Mouse (Mus musculus) liver, postnatal 0 days (tissue): Measurements from ENCODE around the gene Fbxo48. TPM values are rescaled to one million over a fixed set of nuclear protein-coding genes. Genes with fewer than 3 reads are reported as not detected.

Experiments used
- ATAC-seq: fragments of 200-750 bp; cut with Nextera tagmentation; 2 replicates; pipeline ENCODE4 v1.8.0; 2017; ENCODE audit warnings: mild to moderate bottlenecking, moderate library complexity
- DNase-seq: peaks from one replicate; pipeline ENCODE4 v3.0.0-alpha.2; 2016
- H3K27ac ChIP-seq: fragments of 300-500 bp; sonication (generic); 2 replicates; pipeline ENCODE4 v1.5.1; 2014; ENCODE audit warnings: antibody characterized with exemption, moderate library complexity, mild to moderate bottlenecking, low read depth
- H3K27me3 ChIP-seq: fragments of 300-500 bp; sonication (generic); 2 replicates; pipeline ENCODE4 v1.6.1; 2014; ENCODE audit warnings: low read length, control low read depth, mixed read lengths; ENCODE audit not compliant: insufficient read depth
- H3K36me3 ChIP-seq: fragments of 300-500 bp; sonication (generic); replicated peaks from 2 replicates; pipeline ENCODE4 v1.6.1; 2014; ENCODE audit warnings: mild to moderate bottlenecking, control low read depth, low read length, moderate library complexity, mixed read lengths; ENCODE audit not compliant: insufficient read depth
- H3K4me1 ChIP-seq: fragments of 300-500 bp; sonication (generic); 2 replicates; pipeline ENCODE4 v1.6.1; 2014; ENCODE audit warnings: antibody characterized with exemption, mild to moderate bottlenecking, control low read depth; ENCODE audit not compliant: insufficient read depth
- H3K4me2 ChIP-seq: fragments of 300-500 bp; sonication (generic); 2 replicates; pipeline ENCODE4 v1.6.1; 2014; ENCODE audit warnings: low read depth, mild to moderate bottlenecking, low read length, moderate library complexity, mixed read lengths
- H3K4me3 ChIP-seq: fragments of 300-500 bp; sonication (generic); 2 replicates; pipeline ENCODE4 v1.5.1; 2014; ENCODE audit warnings: low read depth, low read length
- H3K9ac ChIP-seq: fragments of 300-500 bp; sonication (generic); replicated peaks from 2 replicates; pipeline ENCODE4 v1.6.1; 2014; ENCODE audit warnings: mild to moderate bottlenecking, moderate library complexity
- H3K9me3 ChIP-seq: fragments of 300-500 bp; sonication (generic); 2 replicates; pipeline ENCODE4 v1.6.1; 2016; ENCODE audit warnings: mild to moderate bottlenecking, control low read depth, low read length, mixed read lengths
- CTCF ChIP-seq: sonication (generic); IDR thresholded peaks from 2 replicates; pipeline ENCODE4 v1.5.1; 2016; ENCODE audit warnings: antibody characterized with exemption, low read depth
- EP300 ChIP-seq: IDR thresholded peaks from 2 replicates; pipeline ENCODE4 v1.6.1; 2016; ENCODE audit warnings: antibody characterized with exemption, low read depth, mild to moderate bottlenecking
- WGBS: fragments of 180-500 bp; shearing (Covaris S2); extraction: QIAGEN DNeasy Blood & Tissue Kit; methylation state at CpG from one replicate; pipeline ENCODE4 v1.1.7; 2014; ENCODE audit not compliant: insufficient replicate concordance; 5-methylcytosine and 5-hydroxymethylcytosine counted together
- polyA plus RNA-seq: library from polyadenylated mRNA; unstranded; fragments of >200 nt; fragmentation: Nextera tagmentation; extraction: Ambion mirVana; gene quantifications from 2 replicates; pipeline ENCODE4 v1.2.1, GENCODE M21; 2015

Fbxo48 gene
- polyA plus RNA-seq, 1 experiment from 2014 or later, result 0.75 TPM

- no peaks in the 10 kb centered on the region for H3K27me3 ChIP-seq
- H3K9me3 ChIP-seq, result no peaks in the 10 kb centered on the region
- no peak overlapping the region for H3K4me3 ChIP-seq
- H3K4me1 ChIP-seq, result no peaks in the 10 kb centered on the region
- 76% methylated on average over 5 of the region's 5 CpGs for WGBS
- no peak overlapping the region for H3K9ac ChIP-seq
- TF ChIP-seq EP300, result no peak
- TF ChIP-seq CTCF, result no peak
- DNase-seq, result no peak
- no peak for ATAC-seq
- H3K36me3 ChIP-seq, result peaks cover 12% of the 10 kb centered on the region
- H3K27ac ChIP-seq, result no peak overlapping the region
- H3K4me2 ChIP-seq, result no peak overlapping the region
Observed at GRCm38 (mm10) chr11:16915850-16916249, 35.3 kb upstream of the Fbxo48 start.

GRCm38 (mm10) chr11:16917512-16917911, 33.7 kb upstream of the Fbxo48 start:
- Histone ChIP-seq H3K4me2 (no peak overlapping the region), H3K4me3 (no peak overlapping the region), H3K9ac (no peak overlapping the region), H3K27me3 (no peaks in the 10 kb centered on the region), H3K27ac (no peak overlapping the region), H3K4me1 (no peaks in the 10 kb centered on the region), H3K9me3 (no peaks in the 10 kb centered on the region), H3K36me3 (0 out of 2 replicates have a peak, but pooled peaks cover 4% of the 10 kb centered on the region)
- DNase-seq (no peak), ATAC-seq (no peak)
- WGBS, result 80% methylated on average over 2 of the region's 2 CpGs
- TF ChIP-seq EP300 (no peak), CTCF (no peak)

- DNase-seq (no peak), ATAC-seq (no peak)
- no peak overlapping the region for H3K9ac ChIP-seq
- H3K4me3 ChIP-seq, result no peak overlapping the region
- H3K9me3 ChIP-seq, result no peaks in the 10 kb centered on the region
- TF ChIP-seq CTCF (no peak), EP300 (no peak)
- H3K36me3 ChIP-seq, result no peaks in the 10 kb centered on the region
- no peaks in the 10 kb centered on the region for H3K27me3 ChIP-seq
- no peaks in the 10 kb centered on the region for H3K4me1 ChIP-seq
- H3K4me2 ChIP-seq, result no peak overlapping the region
- whole genome bisulfite sequencing, result 57% methylated on average over 3 of the region's 3 CpGs
- H3K27ac ChIP-seq, result no peak overlapping the region
Observed at GRCm38 (mm10) chr11:16932159-16932558, 19.0 kb upstream of the Fbxo48 start.

GRCm38 (mm10) chr11:16935577-16936236, 15.5 kb upstream of the Fbxo48 start:
- ATAC-seq (no peak), DNase-seq (no peak)
- TF ChIP-seq CTCF (no peak), EP300 (no peak)
- Histone ChIP-seq H3K36me3 (no peaks in the 10 kb centered on the region), H3K4me3 (no peak overlapping the region), H3K4me1 (no peaks in the 10 kb centered on the region), H3K4me2 (no peak overlapping the region), H3K27ac (no peak overlapping the region), H3K9me3 (no peaks in the 10 kb centered on the region), H3K9ac (no peak overlapping the region), H3K27me3 (no peaks in the 10 kb centered on the region)
- 84% methylated on average over 6 of the region's 6 CpGs for WGBS

- WGBS, result 61% methylated on average over 4 of the region's 4 CpGs
- no peak overlapping the region for H3K4me2 ChIP-seq
- H3K9me3 ChIP-seq, result no peaks in the 10 kb centered on the region
- peak; percentile 54 for ATAC-seq
- TF ChIP-seq EP300 (no peak), CTCF (no peak)
- no peak overlapping the region for H3K9ac ChIP-seq
- no peaks in the 10 kb centered on the region for H3K27me3 ChIP-seq
- H3K4me1 ChIP-seq, result no peaks in the 10 kb centered on the region; the same call in 1 of the 2 replicates
- H3K4me3 ChIP-seq, result no peak overlapping the region
- H3K36me3 ChIP-seq, result no peaks in the 10 kb centered on the region
- no peak for DNase-seq
- H3K27ac ChIP-seq, result 0 out of 2 replicates have a peak overlapping the region, but pooled peaks have one; percentile 25
Observed at GRCm38 (mm10) chr11:16941103-16941793, 9.9 kb upstream of the Fbxo48 start.

- Histone ChIP-seq H3K9ac (no peak overlapping the region), H3K4me3 (no peak overlapping the region), H3K4me2 (no peak overlapping the region), H3K4me1 (no peaks in the 10 kb centered on the region; the same call in 1 of the 2 replicates), H3K27ac (no peak overlapping the region), H3K9me3 (no peaks in the 10 kb centered on the region), H3K27me3 (no peaks in the 10 kb centered on the region), H3K36me3 (no peaks in the 10 kb centered on the region)
- TF ChIP-seq EP300, result no peak
- no peak for TF ChIP-seq CTCF
- ATAC-seq (no peak), DNase-seq (no peak)
- WGBS, result 61% methylated on average over 4 of the region's 4 CpGs
Observed at GRCm38 (mm10) chr11:16941973-16942452, 9.2 kb upstream of the Fbxo48 start.
